Mouse (Mus musculus): ENCODE data around the gene Elavl2. TPM values are rescaled to one million over a fixed set of nuclear protein-coding genes. Genes with fewer than 3 reads are reported as not detected.

Elavl2 gene
- polyA plus RNA-seq, 2 experiments from 2014 or later, result 0.12 TPM; not detected in 1

- ATAC-seq, result no peak
Observed at GRCm38 (mm10) chr4:91208415-91209292, 191.9 kb downstream of the Elavl2 start.
